25 mouse cellular contexts compared by ENCODE assay signal in genomic region chr12:7228124-7228523, GRCm38 (mm10).
A peak's percentile ranks its signal among the peaks of the same experiment; 100 is the strongest.
DNase-seq lines count a peak whose midpoint lies in the region; ATAC-seq lines count a peak whose summit lies in the region.
"Had no signal": no experiment of that assay in that cellular context is flagged by ENCODE, and none has a peak within 500 bp of the region (broad histone marks: within the 10 kb centered on the region; RNA-seq: fewer than 3 reads in every experiment).

No protein-coding gene starts in this region.

- peak; percentile 89 for ATAC-seq in frontal cortex, adult (ENCODE audit: low TSS enrichment)
- ATAC-seq: forebrain, postnatal 0 days; inflammation-experienced regulatory T-cells, adult 6 months; midbrain, embryonic 13.5 days; Patski had no signal

- intact Hi-C loops in left cerebral cortex, postnatal 4 days (cut with DNase I): no loop called here

- DNase-seq in frontal cortex, postnatal 14 days (ENCODE audit: low spot score in 2 of 2): no peak
- DNase-seq in left cerebral cortex, adult 18-20 months (ENCODE audit: low spot score in 2 of 2): peak; percentile 7 to 48
- DNase-seq in left cerebral cortex, postnatal 4 days: no peak
- DNase-seq in right cerebral cortex, adult 2 months (ENCODE audit: low spot score in 2 of 2): peak; percentile 26
- DNase-seq in right cerebral cortex, postnatal 14 days: no peak
- DNase-seq in telencephalon, adult 2 months (ENCODE audit: low read depth, low spot score): peak; percentile 65
- DNase-seq in thymus, postnatal 10 days (ENCODE audit: low spot score in 2 of 2): no peak
- DNase-seq: adrenal gland, postnatal 10 days; cerebellum, adult 18-20 months; cerebellum, postnatal 14 days; forebrain, postnatal 0 days; gastrocnemius, postnatal 10 days; heart, postnatal 14 days; kidney, adult 11 months; kidney, postnatal 14 days; liver; lung, adult 2 months; lung, postnatal 10 days; spleen, adult 18-20 months; thymus, adult 18-20 months; thymus, postnatal 36 days had no signal

Comparison
In these comparisons a context has a peak if more than half of its experiments do, and no peak if none do; other contexts are left out.
1. DNase-seq: peak in left cerebral cortex, adult 18-20 months (2 of 2), right cerebral cortex, adult 2 months (2 of 2) and telencephalon, adult 2 months (single experiment); none in frontal cortex, postnatal 14 days (0 of 2), left cerebral cortex, postnatal 4 days (single experiment), right cerebral cortex, postnatal 14 days (single experiment) and thymus, postnatal 10 days (0 of 2).